Mouse (Mus musculus) small intestine, adult 2 months (tissue): ENCODE data around the gene Flvcr2.

Experiments
- CTCF ChIP-seq: fragments of 200-500 bp; IDR thresholded peaks from 2 replicates; pipeline ENCODE4 v1.5.1; 2012; ENCODE audit warnings: low read depth, mild to moderate bottlenecking, control low read depth, inconsistent platforms, low read length, moderate library complexity, mixed read lengths; ENCODE audit not compliant: insufficient replicate concordance, insufficient read length; ENCODE audit errors: extremely low read depth
- POLR2A ChIP-seq: fragments of 200-500 bp; IDR thresholded peaks from 2 replicates; pipeline ENCODE4 v1.6.1; 2012; ENCODE audit warnings: low read depth, mild to moderate bottlenecking, control low read depth, inconsistent platforms, low read length, moderate library complexity

DNA sequence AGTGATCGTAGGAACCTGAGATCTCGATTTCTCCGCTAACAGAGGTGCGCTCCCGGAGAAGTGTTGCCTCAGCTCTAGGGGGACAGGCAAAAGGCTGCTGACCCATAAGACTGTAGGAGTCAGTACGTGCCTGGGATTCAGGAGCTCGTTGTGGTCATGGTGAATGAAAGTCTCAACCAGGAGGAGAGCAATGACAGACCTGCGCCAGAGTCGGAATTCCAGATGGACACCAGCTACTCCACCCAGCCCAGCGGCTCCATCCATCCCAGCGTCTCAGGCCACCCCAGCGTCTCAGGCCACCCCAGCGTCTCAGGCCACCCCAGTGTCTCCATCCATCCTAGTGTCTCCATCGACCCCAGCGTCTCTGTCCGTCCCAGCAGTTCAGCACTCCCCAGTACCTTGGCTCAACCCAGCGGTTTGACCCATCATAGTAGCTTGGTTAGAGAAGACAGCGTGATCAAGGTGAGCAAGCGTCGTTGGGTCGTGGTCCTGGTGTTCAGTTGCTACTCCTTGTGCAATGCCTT lies 419 bp downstream of the Flvcr2 start:
- TF ChIP-seq CTCF, result no peak
- TF ChIP-seq POLR2A, result no peak
